Mouse (Mus musculus): ENCODE data around the gene E2f8. TPM values are rescaled to one million over a fixed set of nuclear protein-coding genes. Genes with fewer than 3 reads are reported as not detected.

E2f8 gene
- total RNA-seq, 4 experiments from 2014 or later: 0.11 to 0.41 (median 0.20) TPM

DNA sequence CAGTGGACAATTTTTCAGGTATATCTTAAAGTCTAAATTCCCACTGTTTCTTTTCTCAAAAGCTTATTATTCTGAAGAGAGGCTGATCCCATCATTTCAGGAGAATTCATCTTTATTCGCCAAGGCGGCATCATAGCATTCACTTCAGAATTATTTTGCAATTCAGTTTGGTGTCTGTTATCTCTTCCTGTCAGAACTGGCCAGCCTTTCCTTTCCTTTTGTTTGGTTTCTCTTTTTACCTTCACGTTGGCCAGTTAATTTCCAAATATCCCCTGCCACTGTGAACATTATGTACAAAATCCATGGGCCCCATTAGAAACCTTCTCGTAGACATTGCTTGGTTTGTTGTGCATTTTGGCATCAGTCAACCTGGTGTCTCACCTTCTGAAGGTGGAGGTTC is 22.0 kb downstream of the E2f8 start:
- DNase-seq (ENCODE audit: low spot score in 2 of 2): no peak

DNA sequence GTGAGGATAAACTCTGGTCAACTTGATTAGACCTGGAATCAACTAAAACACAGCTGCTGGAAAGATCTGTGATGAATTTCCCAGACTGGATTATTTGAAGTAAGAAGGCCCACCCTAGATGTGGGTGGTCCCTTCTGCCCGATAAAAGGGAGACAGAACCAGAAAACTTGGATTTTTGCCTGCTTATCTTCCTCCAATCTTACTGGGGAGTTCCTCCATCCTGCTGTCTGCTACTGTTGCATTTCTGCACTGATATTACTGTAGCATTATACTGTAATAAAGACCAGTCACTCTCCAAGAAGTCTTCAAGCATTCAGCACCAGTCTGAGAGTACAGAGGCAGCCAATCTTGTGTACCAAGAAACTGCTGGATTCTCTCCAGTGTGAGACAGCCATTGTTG is 23.1 kb downstream of the E2f8 start:
- DNase-seq (ENCODE audit: low spot score in 2 of 2): no peak

DNA sequence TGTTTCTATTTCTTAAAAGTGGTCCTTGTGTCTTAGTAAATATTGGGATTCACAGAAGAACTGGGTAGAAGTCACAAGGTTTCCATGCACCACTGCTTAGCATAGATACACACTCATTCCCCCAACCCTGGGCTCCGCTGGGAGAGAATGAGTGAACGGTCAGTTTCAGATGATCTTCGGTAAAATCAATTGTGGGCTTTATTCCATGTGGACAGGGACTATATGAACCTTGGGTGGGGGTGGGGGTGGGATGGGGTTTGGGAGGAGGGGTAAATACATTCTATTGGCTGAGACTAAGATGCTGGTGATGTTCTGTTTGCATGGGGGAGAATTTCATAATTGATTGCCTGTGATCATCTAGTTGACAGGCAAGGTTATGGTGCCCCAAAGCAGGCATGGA is 25.9 kb downstream of the E2f8 start:
- no peak for DNase-seq (ENCODE audit: low spot score in 2 of 2)

DNA sequence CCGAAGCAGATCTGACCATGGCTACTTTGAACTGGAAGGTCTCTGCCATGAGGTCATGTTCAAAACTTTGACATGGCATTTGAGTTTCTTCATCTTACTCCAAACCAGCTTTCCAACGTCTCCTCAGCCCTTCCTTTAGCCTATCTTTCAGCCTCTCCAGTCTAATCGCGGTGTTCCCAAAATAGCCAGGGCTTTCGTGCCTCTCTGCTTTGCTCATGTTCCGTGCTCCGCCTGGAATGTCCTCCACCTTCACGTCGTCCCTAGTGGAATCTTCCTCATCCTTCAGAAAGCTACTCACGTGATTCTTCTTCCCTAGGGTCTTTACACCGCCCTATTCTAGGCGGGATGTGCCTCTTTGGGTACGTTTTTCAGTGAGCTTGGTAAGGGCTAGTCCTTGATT is 27.9 kb downstream of the E2f8 start:
- DNase-seq (ENCODE audit: low spot score in 2 of 2): no peak

DNA sequence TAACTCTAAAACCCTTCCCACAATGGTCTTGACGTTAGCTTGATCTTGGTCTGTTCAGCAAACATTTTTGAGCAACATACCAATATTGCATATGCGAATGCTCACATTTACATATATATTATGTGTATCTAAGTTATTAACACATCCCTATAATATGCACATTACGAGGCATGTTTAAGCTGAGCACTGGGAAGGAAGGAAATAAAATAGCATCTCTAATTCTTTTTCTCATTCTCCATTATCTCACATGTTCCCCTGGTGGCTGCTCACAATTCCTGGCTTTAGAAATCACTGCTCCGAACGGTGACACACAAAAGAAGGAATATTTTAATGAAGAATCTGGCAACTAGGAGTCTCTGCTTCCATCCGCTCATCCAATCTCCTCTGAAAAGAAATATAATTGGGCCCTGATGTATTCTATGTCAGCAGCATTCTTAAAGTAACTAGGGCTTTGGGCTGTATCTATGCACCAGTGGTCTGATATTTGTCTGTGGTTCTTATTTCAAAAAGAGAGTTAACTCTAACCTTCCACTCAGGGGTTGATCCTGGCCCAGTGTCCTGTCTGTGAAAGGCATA is 29.8 kb downstream of the E2f8 start:
- DNase-seq (ENCODE audit: low spot score in 2 of 2): no peak

DNA sequence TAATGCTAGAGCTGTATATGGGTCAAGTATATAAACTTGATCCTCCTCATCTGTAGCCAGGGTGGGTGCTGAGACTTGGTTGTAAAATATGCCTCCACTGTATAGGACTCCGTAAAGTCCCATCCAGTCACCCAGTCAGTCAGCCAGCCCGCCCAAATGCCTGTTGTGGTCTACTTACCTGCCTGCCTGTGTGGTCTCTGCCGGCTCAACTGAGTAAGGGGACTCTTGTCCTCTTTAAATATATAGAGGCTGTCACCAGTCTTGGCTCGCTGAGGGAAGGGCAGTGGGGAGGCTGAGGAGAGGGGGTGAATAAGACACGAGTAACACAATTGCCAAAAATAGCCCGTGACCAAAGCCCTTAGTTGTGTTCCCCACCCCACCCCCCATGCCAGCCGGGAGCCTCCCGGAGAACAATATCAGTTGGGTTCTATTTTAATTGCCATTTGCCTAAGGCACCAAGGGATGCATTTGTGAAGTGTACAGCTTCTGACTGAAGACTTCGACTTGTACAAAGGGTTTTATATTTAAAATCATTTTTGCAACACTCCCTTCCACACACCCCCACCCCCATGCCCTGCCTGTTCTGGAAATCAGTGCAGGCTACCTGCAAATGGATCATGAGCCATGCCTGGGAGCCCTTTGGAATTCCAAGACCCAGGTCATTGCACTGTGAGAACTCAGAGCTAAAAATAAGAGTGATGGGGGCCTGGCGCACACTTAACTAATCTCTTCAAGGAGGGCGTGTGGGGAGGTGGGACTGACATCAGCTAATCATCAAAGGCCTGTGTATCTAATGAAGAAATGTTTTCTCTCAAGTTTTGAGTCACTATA is 33.4 kb downstream of the E2f8 start, which contains the start of gene Csrp3:
Gene Csrp3 (minus strand): TSS at position 214 of the 831 bp plus-strand sequence.
- DNase-seq (ENCODE audit: low spot score in 2 of 2): no peak

DNA sequence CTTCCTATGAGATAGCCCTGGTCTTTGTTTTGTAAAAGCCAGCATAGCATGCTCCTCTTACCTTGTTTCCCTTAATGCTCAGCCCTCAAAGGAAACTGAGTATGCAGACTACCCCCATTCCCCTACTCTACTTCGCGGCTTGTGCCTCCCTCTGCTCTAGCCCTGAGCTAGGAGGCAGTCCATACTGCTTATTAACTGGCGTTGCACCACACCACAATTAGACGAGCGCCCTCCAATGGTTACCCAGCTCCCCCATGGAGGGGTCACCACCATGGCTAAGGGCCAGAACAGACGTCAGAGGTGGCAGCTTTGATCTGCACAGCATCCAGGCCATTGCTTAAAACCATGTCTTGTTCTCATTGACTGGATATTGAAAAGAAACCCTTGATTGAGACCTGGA is 34.6 kb downstream of the E2f8 start:
- no peak for DNase-seq (ENCODE audit: low spot score in 2 of 2)

DNA sequence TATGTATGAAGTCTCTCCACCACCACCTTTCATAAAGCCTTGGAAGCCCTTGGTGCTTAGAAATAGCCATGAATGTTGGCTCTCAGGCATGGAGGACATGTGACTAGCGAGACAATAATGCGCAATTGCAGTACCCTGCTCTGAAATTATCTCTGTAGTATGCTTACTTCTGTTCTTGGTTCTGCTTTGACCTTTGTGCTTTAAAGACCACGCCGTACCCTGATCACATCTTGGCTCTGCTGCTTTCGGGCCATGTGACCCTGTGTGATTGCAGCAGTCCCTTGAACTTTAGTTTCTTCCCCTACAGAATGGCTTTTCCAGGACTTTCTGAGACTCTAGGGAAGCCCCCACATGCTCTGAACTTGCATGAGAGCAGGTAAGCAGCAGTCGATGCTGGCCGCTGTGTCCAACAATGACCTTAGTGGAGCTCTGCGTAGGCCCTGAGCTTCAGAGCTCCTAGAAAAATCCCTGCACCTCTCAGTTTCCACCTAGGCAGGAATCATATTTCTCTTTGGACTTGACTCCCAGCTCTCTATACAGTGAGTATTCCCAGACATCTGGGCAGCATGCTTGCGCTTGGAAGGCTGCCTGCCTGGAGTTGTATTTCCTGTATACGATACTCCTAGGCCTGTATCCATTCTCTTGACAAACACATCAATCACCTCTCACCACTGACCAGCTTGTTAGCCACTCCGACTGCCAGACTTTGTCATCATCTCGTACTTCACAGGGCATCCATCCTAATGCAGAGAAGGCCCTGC is 36.0 kb downstream of the E2f8 start:
- DNase-seq (ENCODE audit: low spot score in 2 of 2): no peak

DNA sequence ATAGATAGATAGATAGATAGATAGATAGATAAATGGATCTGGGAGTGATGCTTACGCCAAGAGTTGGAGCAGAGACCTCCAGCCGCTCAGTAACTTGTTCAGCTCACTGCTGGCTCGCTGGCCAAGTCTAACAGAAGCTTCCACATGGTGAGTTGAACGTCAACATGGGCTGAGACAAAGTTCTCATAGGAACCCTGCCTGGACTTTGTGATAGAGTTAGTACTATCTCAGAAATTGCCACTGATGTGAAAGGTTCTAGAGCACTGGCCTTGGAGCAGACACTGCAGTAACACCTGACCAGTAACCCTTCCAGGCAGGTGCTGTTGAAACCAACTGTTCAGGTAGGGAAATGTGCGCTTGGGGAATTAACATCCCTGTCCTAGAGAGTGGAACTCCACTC is 37.9 kb downstream of the E2f8 start:
- no peak for DNase-seq (ENCODE audit: low spot score in 2 of 2)

DNA sequence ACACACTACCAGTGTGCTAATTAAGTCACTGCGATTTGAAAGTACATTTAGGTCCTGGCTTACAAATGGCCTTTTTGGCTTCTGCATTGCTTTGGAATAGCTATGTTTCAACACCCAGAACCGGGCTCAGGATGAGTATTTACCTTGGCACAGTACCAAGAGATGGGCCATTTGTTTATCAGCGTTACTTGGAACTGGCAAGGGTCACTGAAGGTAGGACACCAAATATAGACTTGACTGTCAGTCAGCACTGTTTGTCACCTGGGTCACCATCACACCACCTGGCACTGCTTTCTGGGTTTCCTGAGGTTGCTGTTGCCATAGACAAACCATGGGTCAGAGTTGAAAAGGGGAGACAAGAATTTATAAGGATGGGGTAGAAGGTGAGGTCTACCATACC is 39.0 kb downstream of the E2f8 start:
- no peak for DNase-seq (ENCODE audit: low spot score in 2 of 2)

DNA sequence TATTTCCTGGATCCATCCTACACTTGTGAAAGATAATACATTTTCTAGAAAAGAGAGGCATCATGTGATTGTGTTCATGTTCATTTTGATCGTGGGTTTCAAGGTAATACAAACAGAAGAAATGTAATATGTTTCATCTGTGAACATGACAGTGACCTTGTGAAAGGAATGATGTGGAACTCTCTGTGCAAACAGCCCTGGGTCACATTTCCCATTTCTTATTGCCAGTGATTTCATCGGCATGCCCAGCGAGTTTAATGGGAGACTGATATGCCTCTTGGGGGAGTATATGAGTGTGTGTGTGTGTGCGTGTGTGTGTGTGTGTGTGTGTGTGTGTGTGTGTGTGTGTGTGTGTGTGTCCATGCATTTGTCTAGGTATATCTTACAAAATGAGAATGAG is 39.9 kb downstream of the E2f8 start:
- DNase-seq (ENCODE audit: low spot score in 2 of 2): no peak

DNA sequence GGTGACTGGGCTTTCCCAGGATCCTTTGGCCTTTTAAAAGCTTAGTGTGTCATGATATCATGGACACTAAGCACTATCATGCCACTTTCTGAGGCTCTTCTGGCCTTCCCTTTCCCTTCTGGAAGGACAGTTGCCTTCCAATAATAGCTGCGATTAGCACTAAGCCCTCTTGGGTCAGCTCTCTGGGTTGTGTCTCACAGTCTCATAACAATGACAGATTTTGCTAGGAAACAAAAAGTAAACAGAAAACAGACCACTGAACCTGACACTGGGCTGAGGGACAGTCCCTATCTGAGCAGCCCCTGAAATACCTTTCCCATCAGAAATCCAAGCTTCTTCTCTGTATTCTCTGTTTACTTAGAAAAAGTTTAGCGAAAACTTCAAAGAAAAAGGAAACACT is 40.9 kb downstream of the E2f8 start:
- DNase-seq (ENCODE audit: low spot score in 2 of 2): no peak

DNA sequence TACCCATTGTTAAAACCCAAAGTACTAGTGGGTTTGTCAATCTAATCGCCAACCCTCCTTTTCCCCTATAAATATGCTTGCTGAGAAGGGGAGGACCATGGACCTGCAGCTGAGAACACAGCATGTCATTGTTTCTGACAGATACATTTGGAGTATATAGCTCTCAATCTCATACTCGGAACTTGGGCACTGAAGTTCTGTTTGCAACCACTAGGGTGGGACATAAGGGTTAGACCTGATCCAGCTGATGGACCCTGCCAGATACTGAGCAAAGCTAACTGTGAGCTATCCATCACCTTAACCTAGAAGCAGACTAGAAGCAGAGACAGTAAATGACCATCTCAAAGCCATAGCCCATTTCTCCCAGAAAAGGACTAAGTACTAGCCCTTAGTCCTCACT is 43.0 kb downstream of the E2f8 start:
- no peak for DNase-seq (ENCODE audit: low spot score in 2 of 2)

DNA sequence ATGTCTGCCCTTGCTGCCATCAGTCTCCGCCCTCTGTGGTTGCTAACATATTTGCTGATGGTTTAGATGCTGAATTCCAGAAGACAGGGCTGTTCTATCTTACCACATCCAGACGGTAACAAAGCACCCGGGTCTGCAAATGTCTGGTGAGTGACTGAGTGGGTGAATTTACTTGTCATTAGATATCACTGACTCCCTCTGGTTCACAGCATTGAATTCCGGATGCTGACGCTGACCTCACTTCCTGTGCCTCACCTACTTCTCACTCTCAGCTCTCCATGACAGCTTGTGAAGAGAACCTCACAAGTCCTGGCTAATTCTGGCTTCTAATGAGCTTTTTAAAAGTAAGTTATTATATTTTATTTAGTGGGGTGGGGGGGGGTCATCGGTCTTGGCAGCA is 44.4 kb downstream of the E2f8 start:
- DNase-seq (ENCODE audit: low spot score in 2 of 2): no peak

DNA sequence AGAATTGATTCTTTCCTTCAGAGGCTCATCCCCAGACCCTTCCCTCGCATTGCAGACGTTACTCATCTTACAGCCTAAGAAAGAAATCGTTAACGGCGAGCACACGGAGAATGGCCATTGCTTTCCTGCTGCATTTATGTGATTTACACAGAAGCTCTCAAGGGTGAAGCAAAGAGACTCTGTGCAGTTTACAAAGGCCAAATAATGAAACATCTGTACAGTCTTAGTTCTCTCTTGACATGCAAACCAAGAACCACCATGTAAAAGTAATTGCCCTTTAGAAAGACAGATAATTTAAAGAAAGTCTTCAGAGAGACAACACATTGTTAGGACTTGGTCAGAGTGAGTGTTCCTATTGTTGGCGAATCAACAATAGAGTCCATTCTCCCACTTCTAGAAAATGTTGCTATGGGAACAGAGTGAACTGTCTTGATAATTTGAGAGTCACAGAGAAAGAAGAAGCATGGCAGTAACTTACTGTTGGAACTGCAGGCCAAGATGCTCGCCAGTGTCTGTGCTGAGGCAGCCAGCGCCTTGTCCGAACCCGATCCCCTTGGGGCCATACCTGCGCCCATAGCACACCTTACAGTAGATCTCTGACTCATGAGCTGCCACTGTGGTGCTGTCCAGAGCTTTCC is 46.3 kb downstream of the E2f8 start:
- DNase-seq (ENCODE audit: low spot score in 2 of 2): no peak

DNA sequence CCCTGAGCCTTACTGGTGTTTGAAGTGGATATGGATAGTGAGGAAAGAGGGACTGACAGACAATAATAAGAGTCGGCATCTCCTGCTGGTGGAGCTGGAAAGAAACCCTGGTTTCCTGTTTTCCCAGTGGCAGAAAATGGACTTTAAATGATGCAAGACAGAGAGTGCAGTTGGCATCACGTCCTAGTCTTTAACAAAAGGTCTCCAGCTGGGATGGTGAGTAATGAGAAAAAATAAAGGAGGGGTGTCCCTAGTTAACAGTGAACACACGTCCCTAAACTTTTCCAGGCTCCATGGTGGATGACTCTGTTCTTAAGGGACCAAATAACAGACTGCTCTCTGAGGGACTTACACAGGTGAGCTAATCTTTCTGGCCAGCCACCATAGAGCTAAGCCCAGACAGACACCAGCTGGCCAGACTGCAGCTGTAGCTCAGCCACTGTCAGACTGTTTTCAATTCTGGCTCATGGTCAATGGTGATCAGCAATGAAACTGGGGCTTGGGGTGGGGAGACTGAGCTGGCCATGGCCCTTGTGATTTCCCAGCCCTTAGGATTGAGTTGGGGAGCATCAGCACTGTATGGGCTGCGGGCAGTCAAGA is 46.9 kb downstream of the E2f8 start:
- no peak for DNase-seq (ENCODE audit: low spot score in 2 of 2)

DNA sequence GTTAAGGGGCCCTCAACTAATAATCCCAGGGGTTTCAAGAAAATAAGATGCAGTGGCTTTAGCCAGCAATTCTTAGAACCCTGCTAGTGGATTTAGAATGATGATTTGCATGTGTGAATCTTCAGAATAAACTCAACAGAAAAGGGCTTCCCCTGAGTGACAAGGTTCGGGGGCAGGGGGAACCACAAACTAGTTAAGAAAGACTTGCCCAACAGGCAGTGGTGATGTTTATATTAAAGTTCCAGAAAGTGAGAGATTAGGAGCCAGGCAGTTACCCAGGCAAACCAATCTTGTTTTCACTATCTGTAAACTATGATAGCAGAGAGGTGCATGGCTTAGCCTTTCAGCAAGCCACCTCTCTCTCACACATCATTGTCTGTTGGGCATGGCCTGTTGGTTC is 48.7 kb downstream of the E2f8 start:
- DNase-seq (ENCODE audit: low spot score in 2 of 2): no peak

DNA sequence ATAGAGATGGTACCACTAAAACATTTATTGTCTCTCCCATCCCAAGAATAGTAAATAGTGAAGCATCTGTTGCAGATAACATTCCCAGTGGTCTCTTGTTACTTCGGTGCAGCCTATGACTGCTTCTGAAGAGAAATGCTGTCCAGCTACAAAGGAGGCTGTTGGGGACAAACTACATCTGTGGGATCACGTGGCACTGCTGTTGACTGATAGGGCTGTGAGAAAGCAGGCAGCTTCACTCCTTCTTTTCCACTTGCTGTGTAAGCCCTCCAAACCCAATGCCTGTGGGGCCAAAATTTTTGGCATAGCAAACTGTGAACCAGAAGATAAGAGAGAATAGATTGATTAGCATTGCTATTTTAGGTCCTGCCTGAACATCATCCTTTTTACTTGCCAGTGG is 51.0 kb downstream of the E2f8 start:
- no peak for DNase-seq (ENCODE audit: low spot score in 2 of 2)

DNA sequence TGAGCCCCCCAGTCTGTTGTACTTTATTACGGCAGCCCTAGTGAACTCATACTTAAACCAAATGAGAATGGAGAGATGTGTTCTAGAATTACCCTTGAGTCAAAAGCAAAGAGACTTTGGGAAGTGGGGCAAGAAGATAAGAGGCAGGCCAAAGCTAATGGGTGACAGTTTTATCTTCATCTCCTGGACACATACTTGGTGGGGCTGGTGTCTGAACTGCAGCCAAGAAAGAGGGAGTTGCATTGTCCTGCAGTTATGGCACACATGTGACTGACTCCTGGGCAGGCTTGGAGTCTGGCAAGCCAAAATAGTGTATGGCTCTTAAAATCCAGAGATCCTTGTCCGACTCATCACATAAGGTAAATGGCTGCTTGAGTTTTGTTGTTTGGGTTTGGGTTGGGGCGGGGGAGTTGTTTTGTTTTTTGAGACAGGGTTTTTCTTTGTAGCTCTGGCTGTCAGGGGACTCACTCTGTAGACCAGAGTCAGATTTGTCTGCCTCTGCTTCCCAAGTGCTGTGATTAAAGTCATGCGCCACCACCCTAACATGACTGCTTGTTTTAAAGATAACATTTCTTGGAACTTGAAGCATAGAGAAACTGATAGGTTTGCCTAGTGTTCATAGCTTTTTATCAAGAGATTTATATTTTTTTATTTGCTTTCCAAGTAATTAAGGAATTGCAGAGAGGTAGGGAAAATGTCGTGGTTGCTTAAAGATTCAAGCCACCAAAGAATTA is 52.1 kb downstream of the E2f8 start:
- DNase-seq (ENCODE audit: low spot score in 2 of 2): no peak

DNA sequence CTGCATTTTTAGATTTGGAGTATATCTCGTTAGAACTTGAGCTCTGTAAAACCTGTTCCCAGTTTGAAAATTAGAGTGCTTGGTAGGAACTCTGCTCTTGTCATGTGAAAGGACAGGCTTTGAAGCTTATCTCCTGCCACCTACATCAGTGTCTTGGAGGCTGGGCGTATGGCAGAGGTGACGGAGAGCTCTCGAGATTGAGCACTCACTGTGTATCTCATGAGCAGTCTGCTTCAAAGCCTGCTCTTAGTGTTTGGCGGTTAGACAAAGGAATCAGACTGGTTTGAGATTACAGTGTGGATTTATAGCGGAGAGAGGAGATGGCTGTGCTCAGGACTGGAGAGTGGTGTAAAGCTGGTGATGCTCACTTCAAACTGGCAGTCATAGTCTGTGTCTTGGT is 56.2 kb downstream of the E2f8 start:
- no peak for DNase-seq (ENCODE audit: low spot score in 2 of 2)

DNA sequence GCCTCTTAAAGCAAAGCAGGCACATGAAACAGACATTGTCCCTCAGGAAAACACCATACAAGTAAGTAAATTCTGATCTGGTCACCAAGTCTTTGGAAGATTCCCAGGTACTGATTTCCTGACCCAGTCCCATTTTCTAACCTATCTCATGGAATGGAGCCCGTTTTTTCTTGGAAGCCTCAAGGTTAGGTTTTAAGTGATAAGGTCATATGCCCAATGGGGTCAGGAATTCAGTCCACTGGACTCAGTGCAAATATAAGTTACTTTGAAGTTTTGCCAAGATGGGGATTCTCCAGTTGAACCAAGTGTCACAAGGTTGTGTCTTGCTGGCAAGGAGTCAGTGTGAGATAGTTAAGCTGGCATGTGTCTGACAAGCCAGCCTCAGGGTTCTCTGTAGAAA is 56.7 kb downstream of the E2f8 start:
- no peak for DNase-seq (ENCODE audit: low spot score in 2 of 2)

All from left cerebral cortex, adult 8-10 months (tissue).